ENCODE assay signal across 9 mouse cellular contexts in genomic region chr2:91285885-91286505, GRCm38 (mm10). TPM values are rescaled to one million over a fixed set of nuclear protein-coding genes. Genes with fewer than 3 reads are reported as not detected.
DNase-seq lines count a peak whose midpoint lies in the region; ATAC-seq and TF ChIP-seq lines count a peak whose summit lies in the region.
"Had no signal": no experiment of that assay in that cellular context is flagged by ENCODE, and none has a peak within 500 bp of the region (broad histone marks: within the 10 kb centered on the region; RNA-seq: fewer than 3 reads in every experiment).

No protein-coding gene starts in this region.

- peak; percentile 84 to 90 for DNase-seq in heart, postnatal 10 days
- peak; percentile 90 for DNase-seq in brain, embryonic 14.5 days (ENCODE audit: low read depth)
- peak; percentile 76 for DNase-seq in forebrain, embryonic 10.5 days (ENCODE audit: extremely low spot score, low spot score)
- DNase-seq in left cerebral cortex, postnatal 36 days (ENCODE audit: low spot score in 2 of 2), result peak; percentile 64 to 76
- peak; percentile 84 for DNase-seq in midbrain, postnatal 0 days (ENCODE audit: low spot score)
- DNase-seq in stomach, postnatal 0 days (ENCODE audit: low spot score), result peak; percentile 87

- no peak overlapping the region for H3K9ac ChIP-seq in heart, embryonic 12.5 days
- H3K9ac ChIP-seq in hindbrain, embryonic 15.5 days, result no peak overlapping the region
- H3K9ac ChIP-seq in midbrain, postnatal 0 days (replicated peaks; ENCODE audit: low read length, poor library complexity, severe bottlenecking), result no peak overlapping the region
- H3K9ac ChIP-seq in stomach, postnatal 0 days (ENCODE audit: low read length), result no peak overlapping the region

- intact Hi-C loops in heart, postnatal 10 days (cut with DNase I), result loop anchor here (1.0 to 5.0 kb wide), 2 partner anchors 171 to 195 kb away; partner anchors contain the start of gene Lrp4
- intact Hi-C loops in left cerebral cortex, postnatal 36 days (cut with DNase I), result loop anchor here (2.0 kb wide), 1 partner anchor 195 kb away; no protein-coding TSS in a partner anchor

- TF ChIP-seq POLR2A in brain, embryonic 14.5 days (IDR thresholded peaks at IDR 0.05; ENCODE audit: borderline replicate concordance, extremely low read depth, insufficient read depth, insufficient read length, poor library complexity, severe bottlenecking), result no peak

- peaks cover 38% of the 10 kb centered on the region for H3K4me1 ChIP-seq in heart, embryonic 12.5 days (replicated peaks)
- peaks cover 27% of the 10 kb centered on the region for H3K4me1 ChIP-seq in forebrain, embryonic 10.5 days
- H3K4me1 ChIP-seq in hindbrain, embryonic 15.5 days (replicated peaks), result peaks cover 16% of the 10 kb centered on the region
- H3K4me1 ChIP-seq in midbrain, postnatal 0 days (ENCODE audit: insufficient read depth, low read length), result no peaks in the 10 kb centered on the region
- H3K4me1 ChIP-seq in stomach, postnatal 0 days (replicated peaks; ENCODE audit: control insufficient read depth, insufficient read depth), result no peaks in the 10 kb centered on the region

- no peaks in the 10 kb centered on the region for H3K36me3 ChIP-seq in heart, embryonic 12.5 days
- peaks cover 14% of the 10 kb centered on the region for H3K36me3 ChIP-seq in forebrain, embryonic 10.5 days (replicated peaks)
- H3K36me3 ChIP-seq in hindbrain, embryonic 15.5 days, result 0 out of 2 replicates have a peak, but pooled peaks cover 4% of the 10 kb centered on the region
- H3K36me3 ChIP-seq in midbrain, postnatal 0 days (ENCODE audit: insufficient read depth, low read length), result peaks cover 7% of the 10 kb centered on the region; the same call in 1 of the 2 replicates
- H3K36me3 ChIP-seq in stomach, postnatal 0 days (ENCODE audit: control insufficient read depth, insufficient read depth, low read length), result no peaks in the 10 kb centered on the region

- WGBS in heart, embryonic 12.5 days, result 12% methylated on average over 7 of the region's 7 CpGs
- 15% methylated on average over 7 of the region's 7 CpGs for whole genome bisulfite sequencing in forebrain, embryonic 10.5 days
- WGBS in hindbrain, embryonic 15.5 days, result 13% methylated on average over 7 of the region's 7 CpGs
- 13% methylated on average over 7 of the region's 7 CpGs for WGBS in midbrain, postnatal 0 days
- 13% methylated on average over 7 of the region's 7 CpGs for WGBS in stomach, postnatal 0 days

- H3K9me3 ChIP-seq in heart, embryonic 12.5 days (replicated peaks), result no peaks in the 10 kb centered on the region
- H3K9me3 ChIP-seq in forebrain, embryonic 10.5 days, result no peaks in the 10 kb centered on the region
- no peaks in the 10 kb centered on the region for H3K9me3 ChIP-seq in hindbrain, embryonic 15.5 days
- no peaks in the 10 kb centered on the region for H3K9me3 ChIP-seq in midbrain, postnatal 0 days (ENCODE audit: low read length)
- no peaks in the 10 kb centered on the region for H3K9me3 ChIP-seq in stomach, postnatal 0 days (ENCODE audit: control insufficient read depth, low read length)
- H3K9me3 ChIP-seq: megakaryocyte, embryonic 14.5 days had no signal

- no peak for TF ChIP-seq EP300 in stomach, postnatal 0 days (optimal IDR thresholded peaks at IDR 0.05)

- no peaks in the 10 kb centered on the region for H3K27me3 ChIP-seq in heart, embryonic 12.5 days (replicated peaks)
- H3K27me3 ChIP-seq in forebrain, embryonic 10.5 days (ENCODE audit: poor library complexity, severe bottlenecking), result no peaks in the 10 kb centered on the region
- no peaks in the 10 kb centered on the region for H3K27me3 ChIP-seq in hindbrain, embryonic 15.5 days
- H3K27me3 ChIP-seq in midbrain, postnatal 0 days (ENCODE audit: insufficient read depth, low read length), result no peaks in the 10 kb centered on the region
- no peaks in the 10 kb centered on the region for H3K27me3 ChIP-seq in stomach, postnatal 0 days (ENCODE audit: control insufficient read depth, insufficient read depth, low read length)

- no peak overlapping the region for H3K4me3 ChIP-seq in heart, embryonic 12.5 days
- H3K4me3 ChIP-seq in forebrain, embryonic 10.5 days, result no peak overlapping the region
- H3K4me3 ChIP-seq in hindbrain, embryonic 15.5 days, result no peak overlapping the region
- no peak overlapping the region for H3K4me3 ChIP-seq in midbrain, postnatal 0 days (ENCODE audit: low read depth, low read length)
- no peak overlapping the region for H3K4me3 ChIP-seq in stomach, postnatal 0 days (ENCODE audit: low read depth, low read length)
- H3K4me3 ChIP-seq: megakaryocyte, embryonic 14.5 days had no signal

- H3K4me2 ChIP-seq in heart, embryonic 12.5 days, result no peak overlapping the region
- H3K4me2 ChIP-seq in hindbrain, embryonic 15.5 days, result no peak overlapping the region
- no peak overlapping the region for H3K4me2 ChIP-seq in midbrain, postnatal 0 days (ENCODE audit: low read depth, low read length, poor library complexity, severe bottlenecking)
- no peak overlapping the region for H3K4me2 ChIP-seq in stomach, postnatal 0 days (replicated peaks; ENCODE audit: low read depth)

- peak; percentile 99 for TF ChIP-seq CTCF in brain, embryonic 14.5 days (IDR thresholded peaks at IDR 0.05; ENCODE audit: borderline replicate concordance, extremely low read depth, insufficient read depth, insufficient read length)
- peak; percentile 97 for TF ChIP-seq CTCF in midbrain, postnatal 0 days (IDR thresholded peaks at IDR 0.05)
- peak; percentile 96 for TF ChIP-seq CTCF in stomach, postnatal 0 days (IDR thresholded peaks at IDR 0.05; ENCODE audit: low read depth)

- H3K27ac ChIP-seq in heart, embryonic 12.5 days (ENCODE audit: poor library complexity, severe bottlenecking), result no peak overlapping the region
- H3K27ac ChIP-seq in forebrain, embryonic 10.5 days, result peak overlapping the region; percentile 71
- no peak overlapping the region for H3K27ac ChIP-seq in hindbrain, embryonic 15.5 days (replicated peaks)
- H3K27ac ChIP-seq in midbrain, postnatal 0 days (ENCODE audit: low read depth, low read length), result no peak overlapping the region
- H3K27ac ChIP-seq in stomach, postnatal 0 days (replicated peaks), result no peak overlapping the region

- no peak for ATAC-seq in heart, embryonic 12.5 days (ENCODE audit: insufficient number of reproducible peaks, low FRiP score)
- ATAC-seq in hindbrain, embryonic 15.5 days (ENCODE audit: low FRiP score, low read depth), result peak; percentile 27; the same call in 1 of the 2 replicates
- ATAC-seq in midbrain, postnatal 0 days (ENCODE audit: low FRiP score), result no peak
- no peak for ATAC-seq in stomach, postnatal 0 days (ENCODE audit: low FRiP score, low TSS enrichment)

RNA-seq across cellular contexts. Expression of gene Arfgap2, which starts 21.2 kb away (rescaled TPM):
- 10 to 100 TPM; 64.2 to 64.5 TPM for total RNA-seq in heart, postnatal 10 days (2021)
- polyA plus RNA-seq in heart, embryonic 12.5 days (2016; fragmentation: Nextera tagmentation; extraction: Ambion mirVana), result 73.9 and 74.2 TPM in 2 replicates
- 29.4 and 40.3 TPM in 2 replicates for polyA plus RNA-seq in brain, embryonic 14.5 days (2012; rRNA removed)
- polyA plus RNA-seq in forebrain, embryonic 10.5 days (2016; fragmentation: Nextera tagmentation; extraction: Ambion mirVana), result 97.5 and 99.0 TPM in 2 replicates
- polyA plus RNA-seq in hindbrain, embryonic 15.5 days (2015; fragmentation: Nextera tagmentation; extraction: Ambion mirVana), result 65.1 and 65.3 TPM in 2 replicates
- 10 to 100 TPM; 66.2 to 78.1 TPM for total RNA-seq in left cerebral cortex, postnatal 36 days (2021)
- 47.7 and 51.1 TPM in 2 replicates for total RNA-seq in midbrain, postnatal 0 days (2014; rRNA removed)
- polyA plus RNA-seq in midbrain, postnatal 0 days (2015; fragmentation: Nextera tagmentation; extraction: Ambion mirVana), result 53.0 and 56.8 TPM in 2 replicates
- polyA plus RNA-seq in stomach, postnatal 0 days (2015; fragmentation: Nextera tagmentation; extraction: Ambion mirVana), result 46.7 and 48.1 TPM in 2 replicates

RNA-seq across cellular contexts. Expression of gene Pacsin3, which starts 30.2 kb away (rescaled TPM):
- 100 to 1,000 TPM; 102 to 119 TPM for total RNA-seq in heart, postnatal 10 days (2021)
- 30.4 and 31.9 TPM in 2 replicates for polyA plus RNA-seq in heart, embryonic 12.5 days (2016; fragmentation: Nextera tagmentation; extraction: Ambion mirVana)
- 17.0 and 20.7 TPM in 2 replicates for polyA plus RNA-seq in brain, embryonic 14.5 days (2012; rRNA removed)
- 38.7 and 40.1 TPM in 2 replicates for polyA plus RNA-seq in forebrain, embryonic 10.5 days (2016; fragmentation: Nextera tagmentation; extraction: Ambion mirVana)
- polyA plus RNA-seq in hindbrain, embryonic 15.5 days (2015; fragmentation: Nextera tagmentation; extraction: Ambion mirVana), result 17.0 and 17.7 TPM in 2 replicates
- total RNA-seq in left cerebral cortex, postnatal 36 days (2021), result 10 to 100 TPM; 40.8 to 43.2 TPM
- total RNA-seq in midbrain, postnatal 0 days (2014; rRNA removed), result 17.5 and 22.6 TPM in 2 replicates
- polyA plus RNA-seq in midbrain, postnatal 0 days (2015; fragmentation: Nextera tagmentation; extraction: Ambion mirVana), result 17.7 and 18.7 TPM in 2 replicates
- polyA plus RNA-seq in stomach, postnatal 0 days (2015; fragmentation: Nextera tagmentation; extraction: Ambion mirVana), result 46.2 and 52.2 TPM in 2 replicates

RNA-seq across cellular contexts. Expression of gene Ddb2, which starts 49.2 kb away (rescaled TPM):
- 1 to 10 TPM; 5.4 to 6.7 TPM for total RNA-seq in heart, postnatal 10 days (2021)
- polyA plus RNA-seq in heart, embryonic 12.5 days (2016; fragmentation: Nextera tagmentation; extraction: Ambion mirVana), result 7.5 and 7.7 TPM in 2 replicates
- 25.2 and 39.5 TPM in 2 replicates for polyA plus RNA-seq in brain, embryonic 14.5 days (2012; rRNA removed)
- 9.3 and 10.6 TPM in 2 replicates for polyA plus RNA-seq in forebrain, embryonic 10.5 days (2016; fragmentation: Nextera tagmentation; extraction: Ambion mirVana)
- 16.3 and 16.6 TPM in 2 replicates for polyA plus RNA-seq in hindbrain, embryonic 15.5 days (2015; fragmentation: Nextera tagmentation; extraction: Ambion mirVana)
- total RNA-seq in left cerebral cortex, postnatal 36 days (2021), result 10 to 100 TPM in 1 of 2 experiments, 1 to 10 TPM in 1; 9.6 to 12.2 TPM
- 7.9 and 11.5 TPM in 2 replicates for total RNA-seq in midbrain, postnatal 0 days (2014; rRNA removed)
- 13.4 and 14.2 TPM in 2 replicates for polyA plus RNA-seq in midbrain, postnatal 0 days (2015; fragmentation: Nextera tagmentation; extraction: Ambion mirVana)
- 11.0 and 12.5 TPM in 2 replicates for polyA plus RNA-seq in stomach, postnatal 0 days (2015; fragmentation: Nextera tagmentation; extraction: Ambion mirVana)
